Mouse (Mus musculus) myocyte (in vitro differentiated cells): ENCODE data around the gene Ube2l6.

Experiments
- CEBPB ChIP-seq: IDR thresholded peaks from 2 replicates; pipeline ENCODE4 v1.6.1; 2011; ENCODE audit warnings: mild to moderate bottlenecking, moderate library complexity; ENCODE audit not compliant: poor library complexity, insufficient read depth, severe bottlenecking
- E2F4 ChIP-seq: IDR thresholded peaks from one replicate; pipeline ENCODE4 v1.6.1; 2011; ENCODE audit warnings: mild to moderate bottlenecking, control low read depth, moderate library complexity; ENCODE audit not compliant: insufficient read depth
- MAX ChIP-seq: IDR thresholded peaks from one replicate; pipeline ENCODE4 v1.6.1; 2011; ENCODE audit warnings: low read depth, mild to moderate bottlenecking, control low read depth
- MYOD1 ChIP-seq, 3 experiments: IDR thresholded peaks; one replicate each; pipeline ENCODE4 v1.6.1; 2011; ENCODE audit warnings: control low read depth in 2 of 3, low read depth in 2 of 3, mild to moderate bottlenecking in 2 of 3, moderate library complexity in 1 of 3; ENCODE audit not compliant: insufficient read length in 2 of 3, control insufficient read depth in 1 of 3
- MYOG ChIP-seq, 3 experiments: IDR thresholded peaks; one replicate each; pipeline ENCODE4 v1.6.1; 2011; ENCODE audit warnings: control low read depth in 2 of 3, low read depth in 2 of 3, mild to moderate bottlenecking in 2 of 3; ENCODE audit not compliant: insufficient read length in 2 of 3, control insufficient read depth in 1 of 3, insufficient read depth in 1 of 3
- POLR2A ChIP-seq: IDR thresholded peaks from one replicate; pipeline ENCODE4 v1.6.1; 2011; ENCODE audit warnings: low read depth, mild to moderate bottlenecking, control low read depth, moderate library complexity; ENCODE audit not compliant: insufficient read length
- POLR2AphosphoS2 ChIP-seq: IDR thresholded peaks from one replicate; pipeline ENCODE4 v1.6.1; 2011; ENCODE audit warnings: low read depth, control low read depth; ENCODE audit not compliant: insufficient read length
- REST ChIP-seq: IDR thresholded peaks from one replicate; pipeline ENCODE4 v1.6.1; 2011; ENCODE audit warnings: mild to moderate bottlenecking, control low read depth, moderate library complexity; ENCODE audit not compliant: insufficient read depth, insufficient read length
- SRF ChIP-seq: IDR thresholded peaks from one replicate; pipeline ENCODE4 v1.6.1; 2011; ENCODE audit warnings: low read depth; ENCODE audit not compliant: control insufficient read depth, insufficient read length
- TCF12 ChIP-seq: IDR thresholded peaks from one replicate; pipeline ENCODE4 v1.6.1; 2011; ENCODE audit warnings: mild to moderate bottlenecking, control low read depth; ENCODE audit not compliant: poor library complexity, insufficient read depth, severe bottlenecking
- TCF3 ChIP-seq: IDR thresholded peaks from one replicate; pipeline ENCODE4 v1.6.1; 2011; ENCODE audit warnings: low read depth, control low read depth; ENCODE audit not compliant: insufficient read length
- USF1 ChIP-seq: IDR thresholded peaks from one replicate; pipeline ENCODE4 v1.6.1; 2011; ENCODE audit warnings: low read depth, mild to moderate bottlenecking, control low read depth, moderate library complexity

DNA sequence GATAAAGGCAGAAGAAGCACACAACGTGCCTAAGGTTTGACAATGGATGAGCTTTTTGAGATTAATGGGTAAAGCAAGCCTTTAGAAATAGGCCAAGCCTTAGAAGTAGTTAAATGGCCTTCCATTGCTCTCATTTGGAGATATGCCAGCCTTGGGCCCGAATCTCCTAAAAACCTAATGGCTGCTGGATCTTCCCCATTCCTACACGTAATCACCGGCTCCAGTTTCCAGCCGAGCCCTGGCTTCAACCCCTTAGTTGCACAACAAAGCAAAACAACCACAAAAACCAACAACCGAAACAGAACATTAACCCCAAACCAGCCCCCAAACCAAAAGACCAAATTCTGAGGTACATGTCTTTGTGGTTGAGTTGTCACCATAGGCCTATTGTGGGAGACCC, 23.0 kb upstream of the Ube2l6 start:
- no peak for TF ChIP-seq E2F4
- no peak for TF ChIP-seq POLR2A
- no peak for TF ChIP-seq MAX
- no peak for TF ChIP-seq MYOD1 (IDR thresholded peaks at IDR 0.05; ENCODE audit: control insufficient read depth in 1 of 3, insufficient read length in 2 of 3, low read depth in 2 of 3)
- no peak for TF ChIP-seq USF1
- TF ChIP-seq TCF12, result no peak
- no peak for TF ChIP-seq POLR2AphosphoS2
- TF ChIP-seq CEBPB, result no peak
- TF ChIP-seq MYOG (IDR thresholded peaks at IDR 0.05; ENCODE audit: control insufficient read depth in 1 of 3, insufficient read depth in 1 of 3, insufficient read length in 2 of 3, low read depth in 2 of 3), result no peak
- TF ChIP-seq TCF3, result no peak
- TF ChIP-seq REST, result no peak
- TF ChIP-seq SRF, result no peak
